Mouse (Mus musculus) liver, embryonic 15.5 days (tissue): Measurements from ENCODE around the gene Apba2. TPM values are rescaled to one million over a fixed set of nuclear protein-coding genes. Genes with fewer than 3 reads are reported as not detected.

Source experiments
- ATAC-seq: fragments of 200-750 bp; cut with Nextera tagmentation; 2 replicates; pipeline ENCODE4 v1.8.0; 2017; ENCODE audit warnings: moderate number of reproducible peaks, mild to moderate bottlenecking, moderate library complexity; ENCODE audit not compliant: insufficient read depth
- H3K27ac ChIP-seq: fragments of 300-500 bp; sonication (generic); replicated peaks from 2 replicates; pipeline ENCODE4 v1.5.1; 2015; ENCODE audit warnings: mild to moderate bottlenecking, inconsistent platforms
- H3K27me3 ChIP-seq: fragments of 300-500 bp; sonication (generic); 2 replicates; pipeline ENCODE4 v1.6.1; 2015; ENCODE audit warnings: mild to moderate bottlenecking, inconsistent platforms
- H3K36me3 ChIP-seq: fragments of 300-500 bp; sonication (generic); replicated peaks from 2 replicates; pipeline ENCODE4 v1.6.1; 2015; ENCODE audit warnings: moderate library complexity, mild to moderate bottlenecking, inconsistent platforms
- H3K4me1 ChIP-seq: fragments of 300-500 bp; sonication (generic); replicated peaks from 2 replicates; pipeline ENCODE4 v1.6.1; 2015; ENCODE audit warnings: inconsistent platforms
- H3K4me2 ChIP-seq: fragments of 300-500 bp; sonication (generic); 2 replicates; pipeline ENCODE4 v1.6.1; 2015; ENCODE audit warnings: moderate library complexity, mild to moderate bottlenecking, inconsistent platforms
- H3K4me3 ChIP-seq: fragments of 300-500 bp; sonication (generic); replicated peaks from 2 replicates; pipeline ENCODE4 v1.5.1; 2015; ENCODE audit warnings: mild to moderate bottlenecking, inconsistent platforms
- H3K9ac ChIP-seq: fragments of 300-500 bp; sonication (generic); 2 replicates; pipeline ENCODE4 v1.6.1; 2015; ENCODE audit warnings: moderate library complexity, mild to moderate bottlenecking, inconsistent platforms
- H3K9me3 ChIP-seq: fragments of 300-500 bp; sonication (generic); replicated peaks from 2 replicates; pipeline ENCODE4 v1.6.1; 2016; ENCODE audit warnings: inconsistent platforms
- WGBS: fragments of 180-500 bp; shearing (Covaris S2); methylation state at CpG from one replicate; pipeline ENCODE4 v1.1.7; 2015; ENCODE audit warnings: mixed read lengths; ENCODE audit not compliant: insufficient replicate concordance; 5-methylcytosine and 5-hydroxymethylcytosine counted together
- polyA plus RNA-seq: library from polyadenylated mRNA; unstranded; fragments of >200 nt; fragmentation: Nextera tagmentation; extraction: Ambion mirVana; gene quantifications from 2 replicates; pipeline ENCODE4 v1.2.1, GENCODE M21; 2015

The Apba2 gene
- polyA plus RNA-seq, 1 experiment from 2014 or later, result 0.16 TPM

DNA sequence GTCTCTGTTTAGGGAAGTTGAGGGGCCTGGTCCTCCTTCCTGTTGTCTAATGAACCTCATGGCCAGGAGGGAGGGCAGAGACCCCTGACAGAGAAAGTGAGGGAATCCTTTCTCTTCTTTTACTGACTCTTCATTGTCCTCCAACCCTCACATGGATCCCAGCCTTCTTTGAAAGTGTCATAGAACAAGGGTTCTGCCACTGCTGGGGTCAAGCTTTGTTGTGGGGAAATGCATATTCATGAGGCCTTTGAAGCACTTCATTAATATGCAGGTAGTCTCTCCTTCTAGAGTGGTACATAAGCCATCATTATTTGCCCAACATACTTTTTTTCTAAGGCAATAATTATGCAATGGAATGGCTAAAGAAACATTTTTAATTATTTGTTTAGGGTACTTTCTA is 133.0 kb downstream of the Apba2 start:
- no peak for ATAC-seq
- Histone ChIP-seq H3K27ac (no peak overlapping the region), H3K4me1 (no peaks in the 10 kb centered on the region)

DNA sequence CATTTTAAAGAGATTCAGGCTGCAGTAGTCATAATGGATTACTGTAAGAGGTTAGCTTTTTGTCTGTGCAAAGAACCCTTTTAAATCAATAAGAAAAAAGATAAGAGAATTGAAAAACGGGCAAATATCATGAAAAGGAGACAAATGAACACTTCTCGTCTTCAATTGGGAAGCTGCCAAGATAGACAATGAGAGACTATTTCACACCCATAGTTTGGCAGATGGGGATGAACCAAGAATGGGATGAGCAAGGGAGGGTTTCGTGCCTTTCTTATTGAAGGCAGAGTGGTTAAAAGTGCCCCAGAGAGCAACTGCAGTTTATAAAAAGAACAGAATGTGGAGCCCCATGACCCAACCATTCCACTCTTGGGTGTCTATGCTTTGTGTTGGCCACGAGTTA is 137.4 kb downstream of the Apba2 start:
- 0 out of 2 replicates have a peak, but pooled peaks cover 5% of the 10 kb centered on the region for H3K9me3 ChIP-seq
- H3K4me2 ChIP-seq, result no peak overlapping the region
- ATAC-seq, result no peak
- H3K9ac ChIP-seq, result no peak overlapping the region
- no peaks in the 10 kb centered on the region for H3K36me3 ChIP-seq
- no peaks in the 10 kb centered on the region for H3K27me3 ChIP-seq
- no peaks in the 10 kb centered on the region for H3K4me1 ChIP-seq
- H3K4me3 ChIP-seq, result no peak overlapping the region
- no peak overlapping the region for H3K27ac ChIP-seq
- 44% methylated on average over 4 of the region's 4 CpGs for WGBS

More for the DNA sequence above, 133.0 kb downstream of the Apba2 start:
- Histone ChIP-seq H3K9ac (no peak overlapping the region), H3K9me3 (no peaks in the 10 kb centered on the region), H3K36me3 (no peaks in the 10 kb centered on the region), H3K4me2 (no peak overlapping the region), H3K4me3 (no peak overlapping the region), H3K27me3 (no peaks in the 10 kb centered on the region)

DNA sequence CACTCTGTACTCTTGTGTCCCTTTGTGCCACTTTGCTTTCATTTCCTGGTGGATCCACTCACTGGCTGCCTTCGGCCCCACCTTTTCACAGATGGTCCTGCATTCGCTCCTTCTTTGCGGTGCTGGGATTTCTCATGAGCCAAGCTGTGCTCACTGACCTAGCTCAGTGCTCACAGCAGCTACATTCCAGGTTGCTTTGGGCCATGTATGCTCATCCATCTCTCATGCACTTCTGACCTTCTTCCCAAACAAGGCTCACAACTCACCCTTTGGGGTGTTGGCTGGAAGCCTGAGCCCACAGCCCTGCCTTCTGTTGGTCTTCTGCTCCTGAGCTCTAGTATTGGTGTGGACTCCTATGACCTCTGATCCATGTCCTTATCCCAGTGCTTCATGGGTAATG is 139.1 kb downstream of the Apba2 start:
- WGBS, result 73% methylated on average over 3 of the region's 3 CpGs
- no peak overlapping the region for H3K4me2 ChIP-seq
- ATAC-seq, result no peak

DNA sequence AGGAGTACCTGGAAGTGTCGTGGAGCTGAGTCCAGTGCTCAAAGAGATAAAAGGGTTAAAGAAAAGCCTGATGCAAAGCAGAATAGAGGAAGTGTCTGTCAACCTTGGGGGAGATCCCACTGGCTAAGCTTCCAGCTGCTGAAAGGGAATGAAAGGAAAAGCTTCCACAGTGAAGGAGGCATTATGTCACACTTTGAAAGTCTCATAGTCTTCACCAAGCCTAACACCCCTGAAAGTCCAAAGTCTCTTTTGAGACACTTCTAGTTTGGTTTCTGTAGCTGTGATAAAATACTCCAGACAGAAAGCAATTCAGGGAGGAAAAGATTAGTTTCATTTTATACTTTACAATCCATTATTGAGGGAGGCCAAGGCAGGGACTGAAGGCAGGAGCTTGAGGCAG is 141.4 kb downstream of the Apba2 start:
- Histone ChIP-seq H3K9me3 (0 out of 2 replicates have a peak, but pooled peaks cover 5% of the 10 kb centered on the region), H3K4me3 (no peak overlapping the region), H3K4me1 (no peaks in the 10 kb centered on the region), H3K36me3 (no peaks in the 10 kb centered on the region), H3K27me3 (no peaks in the 10 kb centered on the region), H3K4me2 (no peak overlapping the region), H3K27ac (no peak overlapping the region), H3K9ac (no peak overlapping the region)
- 38% methylated on average over 1 of the region's 1 CpGs for WGBS
- ATAC-seq, result no peak

More for the DNA sequence above, 139.1 kb downstream of the Apba2 start:
- H3K4me1 ChIP-seq, result no peaks in the 10 kb centered on the region
- 0 out of 2 replicates have a peak, but pooled peaks cover 5% of the 10 kb centered on the region for H3K9me3 ChIP-seq
- no peak overlapping the region for H3K4me3 ChIP-seq
- no peak overlapping the region for H3K27ac ChIP-seq
- H3K9ac ChIP-seq, result no peak overlapping the region
- H3K27me3 ChIP-seq, result no peaks in the 10 kb centered on the region
- no peaks in the 10 kb centered on the region for H3K36me3 ChIP-seq

DNA sequence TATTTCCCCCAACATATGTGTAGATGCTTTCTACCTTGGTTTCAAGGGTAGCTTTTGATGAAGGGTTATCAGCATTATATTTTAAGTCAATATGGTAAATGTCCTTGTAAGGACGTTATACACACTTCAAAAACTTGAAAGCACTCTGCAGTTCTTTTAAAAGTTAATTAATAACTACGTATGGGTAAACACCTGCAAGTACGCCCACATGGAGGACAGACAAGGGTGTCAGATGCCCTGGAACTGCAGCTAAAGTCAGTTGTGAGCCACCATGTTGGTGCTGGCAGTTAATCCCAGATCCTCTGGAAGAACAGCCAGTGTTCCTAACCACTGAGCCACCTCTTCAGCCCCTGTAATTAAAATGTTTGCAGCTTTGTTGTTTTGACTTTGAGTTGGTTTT is 144.0 kb downstream of the Apba2 start:
- no peak overlapping the region for H3K4me2 ChIP-seq
- 0 out of 2 replicates have a peak, but pooled peaks cover 5% of the 10 kb centered on the region for H3K9me3 ChIP-seq
- H3K27ac ChIP-seq, result no peak overlapping the region
- no peak for ATAC-seq
- WGBS, result 43% methylated on average over 3 of the region's 3 CpGs
- H3K27me3 ChIP-seq, result no peaks in the 10 kb centered on the region
- H3K4me3 ChIP-seq, result no peak overlapping the region
- no peaks in the 10 kb centered on the region for H3K36me3 ChIP-seq
- H3K9ac ChIP-seq, result no peak overlapping the region
- H3K4me1 ChIP-seq, result no peaks in the 10 kb centered on the region

DNA sequence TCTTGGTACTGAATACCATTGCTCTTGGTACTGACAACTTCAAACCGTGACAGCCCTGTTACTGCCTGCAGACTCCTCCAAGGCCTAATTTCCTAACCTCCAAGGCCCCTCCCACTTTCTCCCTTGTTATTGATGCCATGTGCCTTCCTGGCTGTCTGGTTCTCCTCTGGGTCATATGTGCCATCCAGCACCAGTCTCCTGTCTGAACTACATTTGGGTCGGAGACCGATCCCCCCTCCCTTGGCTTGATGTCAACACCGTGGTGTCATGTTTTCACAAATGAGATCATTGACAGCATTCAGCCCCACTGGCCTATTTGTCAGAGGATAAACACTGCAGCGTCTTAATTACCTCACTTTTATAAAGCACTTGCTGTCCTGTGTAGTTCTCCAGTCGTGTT is 144.5 kb downstream of the Apba2 start:
- H3K36me3 ChIP-seq, result no peaks in the 10 kb centered on the region
- H3K9me3 ChIP-seq, result 0 out of 2 replicates have a peak, but pooled peaks cover 5% of the 10 kb centered on the region
- no peak overlapping the region for H3K4me2 ChIP-seq
- H3K4me1 ChIP-seq, result no peaks in the 10 kb centered on the region
- H3K4me3 ChIP-seq, result no peak overlapping the region
- no peak overlapping the region for H3K9ac ChIP-seq
- WGBS, result 67% methylated on average over 6 of the region's 6 CpGs
- ATAC-seq, result no peak
- H3K27me3 ChIP-seq, result no peaks in the 10 kb centered on the region
- no peak overlapping the region for H3K27ac ChIP-seq

DNA sequence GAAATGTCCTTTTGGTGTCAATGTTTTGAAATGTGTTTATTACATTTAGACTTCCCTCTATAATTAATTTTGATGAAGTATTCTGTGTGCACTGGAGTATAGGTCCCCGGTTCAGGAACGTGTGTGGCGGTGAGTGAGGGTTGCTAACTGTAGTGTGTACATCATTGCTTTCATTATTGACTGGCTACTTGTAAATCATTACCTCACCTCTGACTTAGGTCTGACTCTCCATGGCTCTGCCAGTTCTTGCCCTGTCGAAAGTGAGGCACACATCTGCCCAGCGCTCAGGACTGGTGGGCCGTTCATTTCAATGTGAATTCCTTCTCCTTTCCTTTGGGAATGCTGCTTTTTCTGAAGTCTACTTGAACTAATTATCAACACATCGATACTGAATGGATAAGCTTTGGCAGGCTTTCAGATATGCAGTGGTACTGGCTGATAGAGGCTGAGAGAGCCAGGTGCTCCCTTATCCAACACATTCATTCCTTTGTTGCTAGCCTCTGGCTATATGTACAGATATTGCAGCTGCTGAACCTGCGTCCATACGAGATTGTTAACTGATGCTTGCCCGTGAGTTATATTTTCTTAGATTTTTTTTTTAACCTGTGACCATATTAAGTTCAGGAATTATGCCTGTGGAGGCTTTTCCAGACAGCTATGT is 147.6 kb downstream of the Apba2 start:
- Histone ChIP-seq H3K4me2 (no peak overlapping the region), H3K4me3 (no peak overlapping the region), H3K4me1 (no peaks in the 10 kb centered on the region), H3K27ac (no peak overlapping the region), H3K36me3 (no peaks in the 10 kb centered on the region), H3K9me3 (no peaks in the 10 kb centered on the region), H3K27me3 (no peaks in the 10 kb centered on the region), H3K9ac (no peak overlapping the region)
- peak; percentile 44; the same call in 1 of the 2 replicates for ATAC-seq
- WGBS, result 56% methylated on average over 10 of the region's 10 CpGs

DNA sequence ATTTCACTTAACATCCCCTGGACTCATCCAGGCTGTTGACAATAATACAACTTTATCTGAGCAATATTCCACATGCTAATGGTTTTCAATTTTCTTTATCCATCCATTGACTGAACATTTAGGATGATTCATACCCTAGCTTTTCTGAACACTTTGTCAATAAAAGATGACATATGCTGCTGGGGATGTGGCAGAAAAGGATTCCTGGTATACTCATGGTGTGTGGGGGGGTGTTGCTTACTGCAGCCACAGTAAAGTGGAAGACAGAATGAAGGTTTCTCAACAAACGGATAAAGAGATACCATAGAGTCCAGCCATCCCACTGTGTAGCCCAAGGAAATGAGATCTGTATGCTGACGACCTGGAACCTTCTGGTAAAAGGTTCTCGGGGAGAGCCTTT is 150.5 kb downstream of the Apba2 start:
- Histone ChIP-seq H3K27ac (no peak overlapping the region), H3K27me3 (no peaks in the 10 kb centered on the region), H3K4me2 (no peak overlapping the region), H3K4me1 (no peaks in the 10 kb centered on the region), H3K9me3 (no peaks in the 10 kb centered on the region), H3K4me3 (no peak overlapping the region), H3K36me3 (no peaks in the 10 kb centered on the region), H3K9ac (no peak overlapping the region)
- WGBS, result 42% methylated on average over 3 of the region's 3 CpGs
- ATAC-seq, result no peak

DNA sequence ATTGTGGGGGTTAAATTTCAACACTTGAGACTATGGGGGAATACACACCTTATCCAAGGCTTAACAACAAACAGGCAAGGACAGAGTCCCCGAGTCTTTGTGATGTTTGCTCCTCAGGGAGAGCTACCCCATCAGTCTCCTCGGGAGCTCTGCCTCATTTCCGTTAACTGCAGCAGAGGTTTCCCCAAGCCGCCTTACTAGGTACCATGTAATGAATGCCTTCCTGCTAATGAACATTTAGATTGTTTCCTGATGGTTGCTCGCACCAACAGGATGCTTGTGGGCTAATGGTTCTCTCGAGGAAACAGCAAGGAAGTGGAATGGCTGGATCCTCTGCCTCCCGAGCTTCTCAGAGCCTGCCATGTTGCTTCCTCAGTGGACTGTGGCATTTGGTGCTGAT is 155.3 kb downstream of the Apba2 start:
- no peak overlapping the region for H3K4me2 ChIP-seq
- H3K27ac ChIP-seq, result no peak overlapping the region
- no peaks in the 10 kb centered on the region for H3K36me3 ChIP-seq
- ATAC-seq, result no peak
- no peaks in the 10 kb centered on the region for H3K27me3 ChIP-seq
- no peak overlapping the region for H3K9ac ChIP-seq
- no peaks in the 10 kb centered on the region for H3K9me3 ChIP-seq
- H3K4me3 ChIP-seq, result no peak overlapping the region
- no peaks in the 10 kb centered on the region for H3K4me1 ChIP-seq
- 18% methylated on average over 7 of the region's 7 CpGs for WGBS

DNA sequence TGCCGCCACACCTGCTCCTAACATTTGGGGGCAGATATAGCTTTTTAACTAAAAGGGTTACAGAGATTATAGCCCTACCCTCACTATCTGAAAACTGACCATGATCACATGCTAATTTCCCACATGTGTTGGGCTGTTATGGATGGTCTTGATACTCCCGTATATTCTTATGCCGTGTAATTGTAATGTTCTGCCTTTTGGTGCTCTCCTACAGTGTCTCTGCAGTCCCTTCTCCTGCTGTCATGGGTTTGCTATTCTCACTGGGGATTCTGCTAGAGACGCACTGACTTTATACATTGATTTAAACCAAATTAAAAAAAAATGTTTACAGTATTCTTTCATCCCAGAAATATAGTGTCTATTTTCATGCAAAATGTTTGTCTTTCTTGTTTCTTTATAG is 157.4 kb downstream of the Apba2 start:
- WGBS, result 69% methylated on average over 4 of the region's 4 CpGs
- no peaks in the 10 kb centered on the region for H3K9me3 ChIP-seq
- H3K36me3 ChIP-seq, result no peaks in the 10 kb centered on the region
- ATAC-seq, result no peak
- no peak overlapping the region for H3K4me2 ChIP-seq
- H3K27ac ChIP-seq, result no peak overlapping the region
- no peak overlapping the region for H3K9ac ChIP-seq
- no peaks in the 10 kb centered on the region for H3K27me3 ChIP-seq
- H3K4me3 ChIP-seq, result no peak overlapping the region
- no peaks in the 10 kb centered on the region for H3K4me1 ChIP-seq

DNA sequence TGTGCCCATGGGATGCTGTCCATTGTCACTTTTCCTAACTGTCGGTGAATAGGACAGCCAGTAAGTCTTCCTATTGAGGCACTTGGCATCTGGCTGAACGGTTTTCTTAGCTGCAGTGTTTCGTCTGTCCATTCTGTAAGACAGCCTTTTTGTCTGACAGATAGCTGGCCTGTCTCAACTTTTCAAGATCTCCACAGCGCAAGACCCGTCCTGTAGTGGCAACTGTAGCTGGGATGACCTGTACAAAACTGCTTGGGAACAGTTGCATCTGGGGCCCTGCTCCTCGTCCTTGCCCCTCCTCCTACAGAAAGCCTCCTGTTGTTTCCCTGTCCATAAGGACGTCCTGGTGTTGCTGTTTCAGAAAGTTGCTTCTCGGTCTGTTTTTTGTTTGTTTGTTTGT is 157.8 kb downstream of the Apba2 start:
- Histone ChIP-seq H3K9ac (no peak overlapping the region), H3K9me3 (no peaks in the 10 kb centered on the region), H3K4me3 (no peak overlapping the region), H3K4me1 (no peaks in the 10 kb centered on the region), H3K36me3 (no peaks in the 10 kb centered on the region), H3K27ac (no peak overlapping the region), H3K4me2 (no peak overlapping the region), H3K27me3 (no peaks in the 10 kb centered on the region)
- no peak for ATAC-seq
- WGBS, result 59% methylated on average over 8 of the region's 8 CpGs

DNA sequence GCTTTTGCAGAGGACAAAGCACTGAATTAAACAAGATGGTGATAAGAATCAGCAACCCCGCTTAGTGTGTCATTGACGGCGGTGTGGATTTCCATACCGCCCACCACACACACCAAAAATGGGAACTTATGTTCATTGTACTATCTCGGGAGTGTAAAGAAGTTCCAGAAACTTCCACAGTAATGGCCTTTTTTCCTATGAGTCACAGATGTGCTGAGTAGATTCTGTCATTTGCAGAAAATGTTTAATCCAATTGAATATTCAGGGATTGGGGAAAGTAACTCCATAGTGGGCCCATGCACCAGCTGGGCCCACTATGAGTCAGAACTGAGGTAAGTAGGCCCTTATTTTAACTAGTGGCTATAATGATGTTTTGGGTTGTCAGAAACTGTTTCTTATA is 161.0 kb downstream of the Apba2 start:
- 71% methylated on average over 5 of the region's 5 CpGs for WGBS

More for the DNA sequence above, 161.0 kb downstream of the Apba2 start:
- no peaks in the 10 kb centered on the region for H3K27me3 ChIP-seq
- no peak overlapping the region for H3K4me3 ChIP-seq
- H3K27ac ChIP-seq, result no peak overlapping the region
- no peaks in the 10 kb centered on the region for H3K9me3 ChIP-seq
- no peak for ATAC-seq
- H3K4me2 ChIP-seq, result no peak overlapping the region
- H3K36me3 ChIP-seq, result no peaks in the 10 kb centered on the region
- no peaks in the 10 kb centered on the region for H3K4me1 ChIP-seq
- H3K9ac ChIP-seq, result no peak overlapping the region
